Mouse (Mus musculus): Measurements from ENCODE around the gene Lrrc14b. TPM values are rescaled to one million over a fixed set of nuclear protein-coding genes. Genes with fewer than 3 reads are reported as not detected.

Lrrc14b gene
- polyA plus RNA-seq, 1 experiment from 2014 or later: not detected

- peak within 1 kb of the TSS; percentile 78 for H3K4me2 ChIP-seq
- peak within 1 kb of the TSS; percentile 93 for H3K27ac ChIP-seq (replicated peaks)
- peak within 1 kb of the TSS; percentile 89 for H3K9ac ChIP-seq
- peaks cover 21% of the 10 kb centered on the region for H3K36me3 ChIP-seq (replicated peaks)
- 1% methylated on average over 57 of the region's 57 CpGs for whole genome bisulfite sequencing (ENCODE audit: insufficient replicate concordance)
- no peaks in the 10 kb centered on the region for H3K9me3 ChIP-seq (replicated peaks)
- H3K4me1 ChIP-seq (replicated peaks): peaks cover 20% of the 10 kb centered on the region
- no peaks in the 10 kb centered on the region for H3K27me3 ChIP-seq
- H3K4me3 ChIP-seq (replicated peaks): peak within 1 kb of the TSS; percentile 84
- peak; percentile 93 for ATAC-seq (ENCODE audit: insufficient read depth)
Measured at GRCm38 (mm10) chr13:74349566-74350434, 14.0 kb downstream of the Lrrc14b start, which contains the start of the genes Sdha and Ccdc127. Gene Sdha (minus strand): TSS chr13:74350280. Gene Ccdc127 (plus strand): TSS chr13:74350309.

- H3K9me3 ChIP-seq (replicated peaks): no peaks in the 10 kb centered on the region
- H3K36me3 ChIP-seq (replicated peaks): peaks cover 70% of the 10 kb centered on the region
- no peak overlapping the region for H3K9ac ChIP-seq
- H3K4me3 ChIP-seq (replicated peaks): no peak overlapping the region
- H3K4me2 ChIP-seq: no peak overlapping the region
- H3K4me1 ChIP-seq (replicated peaks): no peaks in the 10 kb centered on the region
- no peak overlapping the region for H3K27ac ChIP-seq (replicated peaks)
- no peaks in the 10 kb centered on the region for H3K27me3 ChIP-seq
- WGBS (ENCODE audit: insufficient replicate concordance): 35% methylated on average over 3 of the region's 3 CpGs
- no peak for ATAC-seq (ENCODE audit: insufficient read depth)
Measured at GRCm38 (mm10) chr13:74341036-74341435, 22.8 kb downstream of the Lrrc14b start.

- Histone ChIP-seq H3K27ac (replicated peaks) (no peak overlapping the region), H3K4me2 (no peak overlapping the region), H3K4me1 (replicated peaks) (no peaks in the 10 kb centered on the region), H3K9me3 (replicated peaks) (no peaks in the 10 kb centered on the region), H3K9ac (no peak overlapping the region), H3K4me3 (replicated peaks) (no peak overlapping the region), H3K36me3 (replicated peaks) (peaks cover 77% of the 10 kb centered on the region), H3K27me3 (no peaks in the 10 kb centered on the region)
- no peak for ATAC-seq (ENCODE audit: insufficient read depth)
Measured at GRCm38 (mm10) chr13:74329321-74329720, 34.5 kb downstream of the Lrrc14b start.

GRCm38 (mm10) chr13:74317170-74317849 is 46.5 kb downstream of the Lrrc14b start, which contains the start of gene Pdcd6:
Gene Pdcd6 (minus strand): TSS chr13:74317580.
- 0% methylated on average over 36 of the region's 36 CpGs for WGBS (ENCODE audit: insufficient replicate concordance)
- peak; percentile 99 for ATAC-seq (ENCODE audit: insufficient read depth)

GRCm38 (mm10) chr13:74316789-74317169 is 47.0 kb downstream of the Lrrc14b start:
- ATAC-seq (ENCODE audit: insufficient read depth): peak; percentile 29
- H3K9ac ChIP-seq: peak overlapping the region; percentile 80
- H3K27ac ChIP-seq (replicated peaks): peak overlapping the region; percentile 76
- no peaks in the 10 kb centered on the region for H3K9me3 ChIP-seq (replicated peaks)
- H3K27me3 ChIP-seq: no peaks in the 10 kb centered on the region
- peak overlapping the region; percentile 79 for H3K4me2 ChIP-seq
- H3K36me3 ChIP-seq (replicated peaks): peaks cover 18% of the 10 kb centered on the region
- H3K4me1 ChIP-seq (replicated peaks): peaks cover 33% of the 10 kb centered on the region
- 2% methylated on average over 15 of the region's 15 CpGs for WGBS (ENCODE audit: insufficient replicate concordance)
- H3K4me3 ChIP-seq (replicated peaks): peak overlapping the region; percentile 79

More at GRCm38 (mm10) chr13:74317170-74317849, 46.5 kb downstream of the Lrrc14b start, which contains the start of gene Pdcd6:
- peak within 1 kb of the TSS; percentile 80 for H3K9ac ChIP-seq
- H3K27ac ChIP-seq (replicated peaks): peak within 1 kb of the TSS; percentile 76
- peak within 1 kb of the TSS; percentile 79 for H3K4me2 ChIP-seq
- no peaks in the 10 kb centered on the region for H3K27me3 ChIP-seq
- H3K4me3 ChIP-seq (replicated peaks): peak within 1 kb of the TSS; percentile 79
- H3K4me1 ChIP-seq (replicated peaks): peaks cover 33% of the 10 kb centered on the region
- H3K36me3 ChIP-seq (replicated peaks): peaks cover 24% of the 10 kb centered on the region
- H3K9me3 ChIP-seq (replicated peaks): no peaks in the 10 kb centered on the region

- Histone ChIP-seq H3K36me3 (replicated peaks) (peaks cover 14% of the 10 kb centered on the region), H3K4me3 (replicated peaks) (peak overlapping the region; percentile 79), H3K9ac (peak overlapping the region; percentile 80), H3K4me1 (replicated peaks) (peaks cover 33% of the 10 kb centered on the region), H3K27ac (replicated peaks) (peak overlapping the region; percentile 76), H3K27me3 (no peaks in the 10 kb centered on the region), H3K9me3 (replicated peaks) (no peaks in the 10 kb centered on the region), H3K4me2 (peak overlapping the region; percentile 79)
- WGBS (ENCODE audit: insufficient replicate concordance): 20% methylated on average over 4 of the region's 4 CpGs
- no peak for ATAC-seq (ENCODE audit: insufficient read depth)
Measured at GRCm38 (mm10) chr13:74316386-74316785, 47.4 kb downstream of the Lrrc14b start.

GRCm38 (mm10) chr13:74314616-74315015 is 49.2 kb downstream of the Lrrc14b start:
- ATAC-seq (ENCODE audit: insufficient read depth): no peak
- H3K4me1 ChIP-seq (replicated peaks): peaks cover 33% of the 10 kb centered on the region
- no peak overlapping the region for H3K9ac ChIP-seq
- no peak overlapping the region for H3K4me2 ChIP-seq
- H3K27ac ChIP-seq (replicated peaks): no peak overlapping the region
- H3K27me3 ChIP-seq: no peaks in the 10 kb centered on the region
- H3K4me3 ChIP-seq (replicated peaks): no peak overlapping the region
- WGBS (ENCODE audit: insufficient replicate concordance): 87% methylated on average over 3 of the region's 3 CpGs
- H3K36me3 ChIP-seq (replicated peaks): peaks cover 15% of the 10 kb centered on the region
- H3K9me3 ChIP-seq (replicated peaks): no peaks in the 10 kb centered on the region

MicroRNAs within 50 kb of the gene (microRNA counts, 519-probe panel; counts per million panel counts)
- microRNA mmu-miR-692: not detected

Small RNA genes within 50 kb of the gene (microRNA-seq; reads per million reads assigned to microRNA genes)
- not detected for gene Mir692-3

Other genes starting within 250 kb of the Lrrc14b start
- gene Slc9a3, start 242.5 kb downstream of the Lrrc14b start, polyA plus RNA-seq (2015; fragmentation: Nextera tagmentation; extraction: Ambion mirVana): not detected in 2 replicates
- 23.7 and 24.0 TPM in 2 replicates for gene Exoc3, start 155.3 kb downstream of the Lrrc14b start, polyA plus RNA-seq (2015; fragmentation: Nextera tagmentation; extraction: Ambion mirVana)
- 0.03 and 0.61 TPM in 2 replicates for gene Ahrr, start 71.7 kb downstream of the Lrrc14b start, polyA plus RNA-seq (2015; fragmentation: Nextera tagmentation; extraction: Ambion mirVana)
- gene Pdcd6, start 46.4 kb downstream of the Lrrc14b start, polyA plus RNA-seq (2015; fragmentation: Nextera tagmentation; extraction: Ambion mirVana): 65.9 and 69.8 TPM in 2 replicates
- gene Sdha, start 13.7 kb downstream of the Lrrc14b start, polyA plus RNA-seq (2015; fragmentation: Nextera tagmentation; extraction: Ambion mirVana): 151 and 167 TPM in 2 replicates
- 17.2 and 18.4 TPM in 2 replicates for gene Ccdc127, start 13.7 kb downstream of the Lrrc14b start, polyA plus RNA-seq (2015; fragmentation: Nextera tagmentation; extraction: Ambion mirVana)
- 0.79 and 0.85 TPM in 2 replicates for gene Zfp72, start 26.8 kb upstream of the Lrrc14b start, polyA plus RNA-seq (2015; fragmentation: Nextera tagmentation; extraction: Ambion mirVana)
- 70.4 and 106 TPM in 2 replicates for gene Ftl1-ps1, start 35.7 kb upstream of the Lrrc14b start, polyA plus RNA-seq (2015; fragmentation: Nextera tagmentation; extraction: Ambion mirVana)
- gene Zfp825, start 130.0 kb upstream of the Lrrc14b start, polyA plus RNA-seq (2015; fragmentation: Nextera tagmentation; extraction: Ambion mirVana): 7.3 and 8.2 TPM in 2 replicates

Measured in liver, embryonic 15.5 days (tissue).